Mouse (Mus musculus) cerebellum, postnatal 10 days (tissue): Measurements from ENCODE around the gene A2m.
A peak's percentile ranks its signal among the peaks of the same experiment; 100 is the strongest.

Experiments
- DNase-seq, 2 experiments: peaks; one replicate each; pipeline ENCODE4 v3.0.0; 2021; ENCODE audit warnings: mixed read lengths in 2 of 2

Gene A2m

GRCm38 (mm10) chr6:121635076-121635475, at the start of gene A2m:
Gene A2m, plus strand, starts transcription at chr6:121635376.
- DNase-seq, result no peak

DNA sequence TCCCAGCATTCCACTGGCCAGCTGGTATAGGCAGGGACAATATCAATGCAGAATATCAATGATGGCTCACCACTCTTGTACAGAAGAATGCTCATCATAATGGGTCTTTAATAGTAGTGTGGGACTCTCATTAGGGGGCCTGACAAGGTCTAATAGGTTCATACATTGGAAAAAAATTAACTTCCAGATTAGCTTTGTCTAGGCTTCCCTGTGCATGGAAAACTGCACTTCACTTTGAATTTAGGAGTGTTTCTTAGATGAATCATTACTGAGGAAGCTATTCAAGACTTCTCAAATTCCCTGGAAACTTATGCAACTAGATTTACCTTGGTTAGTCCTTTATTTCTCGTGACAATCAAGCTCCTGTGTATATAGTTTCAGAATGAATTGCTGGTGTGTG, 45.0 kb upstream of the A2m start:
- DNase-seq, result no peak

- no peak for DNase-seq
These were observed 34.2 kb upstream of the A2m start for GRCm38 (mm10) chr6:121600927-121601326.

DNA sequence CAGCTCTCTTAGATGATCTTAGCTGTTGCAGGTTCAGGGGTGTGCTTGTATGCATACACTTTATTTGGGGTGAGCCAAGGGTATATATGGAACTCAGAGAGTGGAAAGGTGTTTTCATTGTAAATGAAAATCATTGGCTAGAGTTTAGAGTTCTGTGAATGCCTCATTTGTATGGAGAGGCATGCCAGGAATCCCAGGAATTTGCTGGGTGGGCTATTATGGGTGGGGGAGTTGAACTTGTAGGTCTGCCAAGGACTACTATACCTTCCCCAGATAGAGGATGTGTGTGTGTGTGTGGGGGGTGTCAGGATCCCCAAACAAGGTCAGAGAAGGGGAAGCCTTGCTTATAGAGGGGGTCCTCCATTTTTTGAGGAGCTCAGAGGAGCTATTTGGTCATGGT, 27.3 kb upstream of the A2m start:
- DNase-seq, result no peak

- peak; percentile 65 to 68 for DNase-seq
These were observed 23.4 kb upstream of the A2m start for GRCm38 (mm10) chr6:121611796-121612195.

GRCm38 (mm10) chr6:121617476-121617875, 17.7 kb upstream of the A2m start:
- DNase-seq, result no peak

DNA sequence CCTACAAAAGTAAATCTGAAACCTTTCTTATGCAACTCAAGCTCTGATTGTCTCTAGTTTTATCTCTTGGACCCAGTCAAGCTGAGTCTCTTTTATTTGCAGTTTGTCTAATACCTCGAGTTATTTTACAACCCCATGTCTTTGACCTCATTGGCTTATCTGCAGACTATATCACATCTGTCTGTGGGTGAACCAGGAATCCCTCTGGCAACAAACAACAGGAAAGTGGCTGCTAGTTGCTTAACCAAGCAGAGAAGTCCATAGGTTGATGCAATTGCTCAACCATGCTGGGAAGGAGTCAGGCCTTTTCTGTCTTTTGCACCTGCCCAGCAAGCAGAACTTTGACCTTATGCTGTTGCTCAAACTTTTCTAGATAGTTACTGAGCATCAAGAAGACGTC, 12.7 kb upstream of the A2m start:
- no peak for DNase-seq

GRCm38 (mm10) chr6:121634520-121634919, 656 bp upstream of the A2m start:
- no peak for DNase-seq

- DNase-seq, result peak; percentile 8 to 20
These were observed 749 bp downstream of the A2m start for GRCm38 (mm10) chr6:121635878-121636371.

DNA sequence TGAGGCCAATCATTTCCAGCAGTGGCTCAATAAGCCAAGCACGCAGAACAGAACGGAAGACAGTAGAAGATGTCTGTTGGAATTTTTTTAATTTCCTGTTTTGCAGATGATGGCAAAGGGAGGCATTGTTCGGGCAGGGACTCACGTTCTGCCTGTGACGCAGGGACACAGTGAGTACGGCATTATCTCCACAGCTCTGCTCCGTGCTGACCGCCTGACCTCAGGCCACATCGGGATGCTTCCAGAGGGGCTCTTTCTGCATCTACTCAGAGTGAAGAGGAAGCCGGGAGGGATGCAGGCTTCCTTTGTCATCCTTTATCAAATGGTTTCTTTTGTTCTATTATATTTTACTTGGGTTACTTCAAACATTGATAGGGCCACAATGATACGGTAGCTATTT, 13.3 kb downstream of the A2m start:
- no peak for DNase-seq
